Mouse (Mus musculus) hindbrain, embryonic 13.5 days (tissue): ENCODE data around the gene Zfp507. TPM values are rescaled to one million over a fixed set of nuclear protein-coding genes. Genes with fewer than 3 reads are reported as not detected.

Experiments used
- ATAC-seq: fragments of 200-750 bp; cut with Nextera tagmentation; 2 replicates; pipeline ENCODE4 v1.8.0; 2017; ENCODE audit warnings: moderate TSS enrichment; ENCODE audit not compliant: low FRiP score
- H3K27ac ChIP-seq: fragments of 300-500 bp; sonication (generic); 2 replicates; pipeline ENCODE4 v1.5.1; 2015; ENCODE audit warnings: inconsistent platforms, mild to moderate bottlenecking, moderate library complexity
- H3K27me3 ChIP-seq: fragments of 300-500 bp; sonication (generic); 2 replicates; pipeline ENCODE4 v1.6.1; 2015; ENCODE audit warnings: mild to moderate bottlenecking, inconsistent platforms
- H3K36me3 ChIP-seq: fragments of 300-500 bp; sonication (generic); 2 replicates; pipeline ENCODE4 v1.6.1; 2015; ENCODE audit warnings: mild to moderate bottlenecking, inconsistent platforms
- H3K4me1 ChIP-seq: fragments of 300-500 bp; sonication (generic); replicated peaks from 2 replicates; pipeline ENCODE4 v1.6.1; 2015; ENCODE audit warnings: inconsistent platforms
- H3K4me2 ChIP-seq: fragments of 300-500 bp; sonication (generic); 2 replicates; pipeline ENCODE4 v1.6.1; 2015; ENCODE audit warnings: inconsistent platforms, mild to moderate bottlenecking, moderate library complexity
- H3K4me3 ChIP-seq: fragments of 300-500 bp; sonication (generic); 2 replicates; pipeline ENCODE4 v1.5.1; 2015; ENCODE audit warnings: mild to moderate bottlenecking, inconsistent platforms
- H3K9ac ChIP-seq: fragments of 300-500 bp; sonication (generic); 2 replicates; pipeline ENCODE4 v1.6.1; 2015; ENCODE audit warnings: mild to moderate bottlenecking, inconsistent platforms
- H3K9me3 ChIP-seq: fragments of 300-500 bp; sonication (generic); 2 replicates; pipeline ENCODE4 v1.6.1; 2016; ENCODE audit warnings: inconsistent platforms
- WGBS: fragments of 180-500 bp; shearing (Covaris S2); methylation state at CpG from one replicate; pipeline ENCODE4 v1.1.7; 2015; 5-methylcytosine and 5-hydroxymethylcytosine counted together
- polyA plus RNA-seq: library from polyadenylated mRNA; unstranded; fragments of >200 nt; fragmentation: Nextera tagmentation; extraction: Ambion mirVana; gene quantifications from 2 replicates; pipeline ENCODE4 v1.2.1, GENCODE M21; 2015

Gene Zfp507
- polyA plus RNA-seq, 1 experiment from 2014 or later = 18.5 TPM

DNA sequence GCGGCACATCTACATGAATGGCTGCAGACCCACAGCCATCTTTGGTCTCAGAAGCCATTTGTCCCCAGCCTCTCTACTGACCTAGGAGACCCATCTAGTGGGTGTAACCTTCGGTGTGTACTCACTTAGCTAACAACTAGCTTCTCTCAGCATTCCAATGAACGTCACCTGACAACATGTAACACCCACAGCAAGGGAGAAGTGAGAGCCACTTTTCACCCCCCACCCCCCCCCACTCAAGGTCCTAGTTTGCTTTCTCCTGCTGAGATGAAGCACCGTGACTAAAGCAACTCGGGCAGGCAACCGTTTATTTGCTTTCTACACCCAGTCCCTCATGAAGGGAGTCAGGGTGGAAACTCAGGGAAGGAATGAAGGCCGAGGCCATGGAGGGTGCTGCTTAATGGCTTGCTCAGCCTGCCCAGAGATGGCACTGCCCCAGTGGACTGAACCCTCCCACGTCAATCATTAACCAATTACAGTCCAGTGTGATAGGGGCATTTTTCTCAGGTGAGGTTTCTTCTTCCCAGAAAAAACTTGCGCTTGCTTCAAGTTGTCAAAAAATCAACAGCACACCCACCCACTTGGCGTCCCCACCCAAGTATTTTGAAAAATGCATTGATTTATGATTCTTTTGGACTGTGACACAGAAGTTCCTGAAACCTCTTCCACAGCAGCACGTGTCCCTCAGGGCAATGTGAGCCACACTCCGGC, 56.0 kb downstream of the Zfp507 start:
- Histone ChIP-seq H3K4me1 (peaks cover 7% of the 10 kb centered on the region; the same call in 1 of the 2 replicates), H3K36me3 (peaks cover 89% of the 10 kb centered on the region)
- 87% methylated on average over 12 of the region's 12 CpGs for WGBS

DNA sequence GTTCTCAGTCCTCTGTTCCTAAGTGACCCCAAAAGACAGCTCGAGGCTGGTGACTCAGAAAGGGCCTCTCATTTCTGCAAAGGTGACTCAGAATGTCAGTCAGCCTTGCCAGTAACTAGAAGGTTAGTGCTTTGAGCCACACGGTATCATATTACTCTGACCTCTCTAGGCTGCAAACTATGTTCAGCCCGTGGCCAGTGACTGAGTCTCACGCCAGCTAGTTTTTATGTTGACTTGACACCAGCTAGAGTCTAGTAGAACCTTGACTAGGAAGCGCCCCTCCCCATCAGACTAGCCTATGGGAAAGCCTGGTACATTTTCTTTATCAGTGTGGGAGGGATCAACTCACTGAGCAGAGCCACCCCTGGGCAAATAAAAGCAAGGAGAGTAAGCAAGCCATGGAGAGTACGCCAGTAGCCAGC, 57.5 kb downstream of the Zfp507 start:
- no peak for ATAC-seq
- no peak overlapping the region for H3K9ac ChIP-seq
- peaks cover 10% of the 10 kb centered on the region for H3K4me1 ChIP-seq
- no peak overlapping the region for H3K4me3 ChIP-seq
- no peaks in the 10 kb centered on the region for H3K9me3 ChIP-seq
- no peak overlapping the region for H3K27ac ChIP-seq
- H3K36me3 ChIP-seq = peaks cover 84% of the 10 kb centered on the region
- WGBS = 93% methylated on average over 6 of the region's 6 CpGs
- H3K4me2 ChIP-seq = no peak overlapping the region
- H3K27me3 ChIP-seq = no peaks in the 10 kb centered on the region

More for the DNA sequence above, 56.0 kb downstream of the Zfp507 start:
- H3K9me3 ChIP-seq = no peaks in the 10 kb centered on the region
- H3K9ac ChIP-seq = no peak overlapping the region
- no peak for ATAC-seq
- no peak overlapping the region for H3K4me2 ChIP-seq
- no peak overlapping the region for H3K27ac ChIP-seq
- no peaks in the 10 kb centered on the region for H3K27me3 ChIP-seq
- H3K4me3 ChIP-seq = no peak overlapping the region

DNA sequence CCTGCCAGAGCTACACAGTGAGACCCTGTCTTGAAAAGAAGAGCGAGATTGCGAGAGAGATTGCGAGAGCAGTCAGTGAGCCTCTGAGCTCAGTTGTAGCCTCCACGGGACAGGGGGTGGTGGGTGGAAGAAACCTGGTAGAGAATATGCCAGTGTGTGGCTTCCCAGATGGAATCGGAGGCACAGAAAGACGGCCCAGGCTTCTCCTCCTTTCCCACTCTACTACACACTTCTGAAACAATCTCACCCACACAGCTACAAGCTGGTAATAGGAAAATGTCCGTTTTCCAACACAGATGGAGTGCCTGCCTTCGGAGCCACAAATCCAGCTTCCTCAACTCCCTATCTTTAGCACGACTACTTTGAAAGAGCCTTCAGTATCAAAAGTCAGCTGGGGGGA, 58.0 kb downstream of the Zfp507 start:
- no peak overlapping the region for H3K4me3 ChIP-seq
- no peak overlapping the region for H3K27ac ChIP-seq
- H3K9ac ChIP-seq = no peak overlapping the region
- peaks cover 10% of the 10 kb centered on the region for H3K4me1 ChIP-seq
- H3K36me3 ChIP-seq = peaks cover 84% of the 10 kb centered on the region
- H3K9me3 ChIP-seq = no peaks in the 10 kb centered on the region
- no peak overlapping the region for H3K4me2 ChIP-seq
- ATAC-seq = no peak
- 95% methylated on average over 9 of the region's 9 CpGs for WGBS
- no peaks in the 10 kb centered on the region for H3K27me3 ChIP-seq

DNA sequence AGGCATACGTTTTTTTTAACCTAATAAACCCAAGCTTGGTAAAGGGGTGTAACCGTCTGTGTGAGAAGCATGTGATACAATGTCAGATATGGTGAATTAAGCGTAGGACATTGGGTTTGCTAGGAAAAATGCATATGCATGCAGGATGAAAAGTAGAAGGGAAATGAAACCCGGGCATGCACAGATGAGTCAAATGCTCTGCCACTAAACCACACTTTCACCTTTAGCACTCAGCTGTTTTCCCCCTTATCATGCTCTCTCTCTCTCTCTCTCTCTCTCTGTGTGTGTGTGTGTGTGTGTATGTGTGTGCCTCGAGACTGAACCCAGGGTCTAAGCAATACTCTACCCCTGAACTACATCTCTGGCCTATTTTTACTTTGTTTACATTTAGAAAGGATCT, 60.5 kb downstream of the Zfp507 start:
- no peak for ATAC-seq
- Histone ChIP-seq H3K9ac (no peak overlapping the region), H3K27me3 (no peaks in the 10 kb centered on the region), H3K36me3 (peaks cover 82% of the 10 kb centered on the region), H3K9me3 (no peaks in the 10 kb centered on the region), H3K4me3 (no peak overlapping the region), H3K4me2 (no peak overlapping the region), H3K27ac (no peak overlapping the region), H3K4me1 (peaks cover 4% of the 10 kb centered on the region)
- WGBS = 81% methylated on average over 5 of the region's 5 CpGs

DNA sequence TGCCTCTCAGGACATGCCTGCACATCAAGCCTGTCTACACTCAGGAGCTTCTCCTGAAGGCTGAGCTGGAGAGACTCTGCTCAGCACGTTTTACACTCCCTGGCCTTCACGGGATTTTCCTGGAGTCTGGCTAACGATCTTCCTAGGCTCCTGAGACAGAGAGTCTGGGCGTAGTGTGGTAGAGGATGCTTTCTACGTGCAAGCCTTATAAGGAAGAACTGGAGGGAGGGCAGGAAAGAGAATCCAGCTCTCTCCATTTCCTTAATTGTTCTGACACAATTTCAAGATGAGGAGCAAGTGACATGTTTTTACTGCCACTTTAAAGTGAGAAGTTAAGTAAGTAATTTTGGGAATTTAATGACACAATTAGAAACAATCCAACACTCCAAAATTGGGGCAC, 60.9 kb downstream of the Zfp507 start:
- no peak for ATAC-seq
- no peak overlapping the region for H3K9ac ChIP-seq

DNA sequence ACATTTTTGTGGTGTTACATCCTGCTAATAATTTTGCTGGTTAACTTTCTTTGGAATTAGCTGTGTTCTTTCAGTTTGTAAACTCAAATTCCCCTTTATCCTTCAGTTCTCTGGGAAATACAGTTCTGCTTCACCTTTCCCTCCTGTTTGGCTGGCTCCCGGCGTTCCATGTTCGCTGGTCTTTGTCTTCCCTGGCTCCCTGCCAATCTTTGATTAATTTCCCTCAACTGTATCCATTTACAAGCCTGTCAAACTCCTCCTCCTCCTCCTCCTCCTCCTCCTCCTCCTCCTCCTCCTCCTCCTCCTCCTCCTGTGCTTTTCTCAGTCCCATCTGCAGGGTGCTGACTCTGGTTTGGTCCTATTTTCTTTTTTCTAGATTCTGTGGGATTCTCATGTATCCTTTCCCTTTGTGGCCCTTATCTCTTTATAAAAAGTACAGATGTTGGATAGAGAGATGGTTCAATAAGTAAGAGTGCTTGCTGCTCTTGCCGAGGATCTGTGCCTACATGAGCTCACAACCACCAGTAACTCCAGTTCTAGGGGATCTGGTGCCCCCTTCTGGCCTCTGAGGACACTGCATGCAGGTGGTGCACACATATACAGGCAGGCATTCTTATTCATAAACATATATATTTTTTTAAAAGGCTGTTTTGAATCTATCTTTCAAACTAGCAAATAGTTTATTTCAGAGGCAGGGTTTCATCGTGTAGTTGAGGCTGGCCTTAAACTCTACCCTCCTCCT, 62.1 kb downstream of the Zfp507 start:
- H3K27ac ChIP-seq = no peak overlapping the region; the same call in 1 of the 2 replicates
- WGBS = 57% methylated on average over 5 of the region's 5 CpGs

More for the DNA sequence above, 60.9 kb downstream of the Zfp507 start:
- 77% methylated on average over 5 of the region's 5 CpGs for WGBS
- H3K4me3 ChIP-seq = no peak overlapping the region
- peaks cover 3% of the 10 kb centered on the region; the same call in 1 of the 2 replicates for H3K4me1 ChIP-seq
- peak overlapping the region; percentile 8; the same call in 1 of the 2 replicates for H3K27ac ChIP-seq
- H3K4me2 ChIP-seq = no peak overlapping the region
- H3K36me3 ChIP-seq = peaks cover 80% of the 10 kb centered on the region
- H3K9me3 ChIP-seq = no peaks in the 10 kb centered on the region
- no peaks in the 10 kb centered on the region for H3K27me3 ChIP-seq

DNA sequence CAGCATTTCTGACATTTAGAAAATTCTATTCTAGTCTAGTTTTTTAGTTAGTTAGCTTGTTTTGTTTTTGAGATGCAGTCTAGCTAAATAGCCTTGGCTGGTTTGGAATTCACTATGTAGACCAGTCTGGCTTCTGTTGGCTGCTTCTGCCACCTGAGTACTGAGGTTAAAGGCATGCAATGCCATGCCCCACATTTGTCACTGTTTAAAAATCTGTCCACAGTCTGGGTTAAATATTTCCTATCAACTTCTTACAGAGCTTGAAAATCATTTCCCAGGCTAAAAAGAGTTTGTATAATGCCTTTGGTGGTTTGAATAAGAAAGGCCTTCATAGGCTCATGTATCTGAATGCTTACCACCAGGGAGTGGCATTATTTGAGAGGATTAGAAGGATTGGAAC, 63.9 kb downstream of the Zfp507 start:
- Histone ChIP-seq H3K4me2 (no peak overlapping the region), H3K36me3 (peaks cover 58% of the 10 kb centered on the region), H3K9me3 (no peaks in the 10 kb centered on the region), H3K9ac (no peak overlapping the region), H3K4me1 (peaks cover 3% of the 10 kb centered on the region; the same call in 1 of the 2 replicates), H3K27ac (no peak overlapping the region), H3K4me3 (no peak overlapping the region), H3K27me3 (no peaks in the 10 kb centered on the region)
- no peak for ATAC-seq

More for the DNA sequence above, 62.1 kb downstream of the Zfp507 start:
- H3K9me3 ChIP-seq = no peaks in the 10 kb centered on the region
- no peak overlapping the region for H3K4me3 ChIP-seq
- peaks cover 3% of the 10 kb centered on the region; the same call in 1 of the 2 replicates for H3K4me1 ChIP-seq
- peaks cover 72% of the 10 kb centered on the region for H3K36me3 ChIP-seq
- no peak overlapping the region for H3K4me2 ChIP-seq
- no peak overlapping the region for H3K9ac ChIP-seq
- H3K27me3 ChIP-seq = no peaks in the 10 kb centered on the region
- 0 out of 2 replicates have a peak, but pooled peaks have one; percentile 57 for ATAC-seq

DNA sequence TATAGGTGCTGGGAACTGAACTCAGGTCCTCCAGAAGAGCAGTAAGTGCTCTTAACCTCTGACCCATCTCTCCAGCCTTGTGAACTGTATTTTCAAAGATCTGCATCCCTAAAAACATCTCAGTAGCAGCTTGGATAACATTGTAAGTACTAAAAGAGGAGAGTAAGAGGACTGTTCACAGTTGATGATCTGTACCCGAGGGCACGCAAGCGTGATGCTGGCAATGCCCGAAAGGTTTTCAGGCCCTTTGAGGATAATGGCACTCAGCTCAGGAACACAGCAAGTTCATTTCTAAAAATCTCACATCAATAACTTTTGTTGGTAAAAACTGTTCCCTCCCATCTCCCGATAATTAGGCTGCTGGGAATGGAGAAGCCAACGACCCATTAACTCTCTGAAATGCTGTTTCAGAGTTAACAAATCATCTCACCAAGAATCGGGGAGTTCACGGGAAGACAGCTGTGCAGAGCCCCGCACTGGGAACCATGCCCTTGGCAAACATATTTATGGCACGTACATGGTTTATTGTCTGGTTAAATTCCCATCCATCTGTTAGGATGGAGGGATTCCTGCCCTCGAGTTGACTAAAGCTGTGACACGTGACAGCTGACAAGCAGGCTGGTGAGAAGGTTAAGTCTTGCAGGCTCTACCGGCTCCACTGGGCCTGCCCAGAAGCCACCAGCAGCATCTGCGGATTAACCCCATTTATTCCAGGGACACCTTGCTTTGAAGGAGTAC, 69.3 kb downstream of the Zfp507 start:
- Histone ChIP-seq H3K4me3 (no peak overlapping the region), H3K4me1 (peaks cover 17% of the 10 kb centered on the region), H3K27me3 (no peaks in the 10 kb centered on the region), H3K36me3 (peaks cover 34% of the 10 kb centered on the region), H3K27ac (peak overlapping the region; percentile 73), H3K4me2 (no peak overlapping the region), H3K9ac (no peak overlapping the region), H3K9me3 (no peaks in the 10 kb centered on the region; the same call in 1 of the 2 replicates)
- WGBS = 57% methylated on average over 14 of the region's 14 CpGs
- ATAC-seq = peak; percentile 62; the same call in 1 of the 2 replicates

DNA sequence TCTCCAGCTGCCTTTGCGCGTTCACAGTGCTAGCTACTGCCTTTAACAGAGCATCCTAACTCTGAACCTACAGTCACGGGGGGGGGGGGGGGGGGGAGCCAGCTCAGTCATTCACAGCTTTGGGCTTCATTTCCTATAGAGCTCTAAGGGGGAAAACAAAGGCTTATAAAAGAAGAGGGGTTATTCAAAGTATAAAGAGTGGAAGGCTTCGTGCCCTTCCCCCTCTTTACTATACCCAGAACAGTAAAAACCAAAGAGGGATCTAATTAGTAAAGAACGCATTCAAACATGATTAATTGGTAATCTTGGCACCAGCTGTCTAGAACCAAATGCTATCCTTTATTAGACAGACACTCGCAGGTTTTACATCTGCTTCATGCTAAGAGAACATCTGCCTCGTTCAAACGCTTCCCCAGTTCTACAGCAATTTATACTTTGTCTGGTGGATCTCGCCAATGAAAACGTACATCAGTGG, 70.2 kb downstream of the Zfp507 start:
- Histone ChIP-seq H3K9ac (no peak overlapping the region), H3K4me2 (no peak overlapping the region), H3K9me3 (no peaks in the 10 kb centered on the region; the same call in 1 of the 2 replicates), H3K36me3 (peaks cover 34% of the 10 kb centered on the region), H3K4me3 (no peak overlapping the region), H3K27me3 (no peaks in the 10 kb centered on the region), H3K4me1 (peaks cover 17% of the 10 kb centered on the region), H3K27ac (peak overlapping the region; percentile 73)
- peak; percentile 67 for ATAC-seq
- 46% methylated on average over 10 of the region's 10 CpGs for WGBS

DNA sequence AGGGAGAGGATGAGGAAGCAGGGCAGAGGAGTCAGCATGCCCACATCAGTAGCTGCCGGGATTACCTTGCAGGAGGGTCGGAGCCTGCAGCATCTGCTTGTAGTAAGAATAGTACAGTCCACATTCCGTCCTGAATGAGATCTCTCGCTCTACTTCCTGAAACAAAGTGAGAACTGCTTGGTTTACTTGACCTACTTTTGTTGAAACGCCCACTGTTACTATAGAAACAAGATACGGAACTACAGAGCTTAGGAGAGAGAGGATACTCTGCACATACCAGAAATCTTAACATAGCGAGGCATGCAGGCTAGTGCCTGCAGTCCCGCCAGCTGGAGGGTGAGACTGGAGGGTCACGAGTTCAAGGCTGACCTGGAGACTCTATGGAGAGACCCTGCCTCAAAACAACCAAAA, 73.2 kb downstream of the Zfp507 start:
- peaks cover 37% of the 10 kb centered on the region for H3K36me3 ChIP-seq
- ATAC-seq = no peak
- H3K9me3 ChIP-seq = no peaks in the 10 kb centered on the region; the same call in 1 of the 2 replicates
- no peak overlapping the region for H3K27ac ChIP-seq
- WGBS = 88% methylated on average over 9 of the region's 9 CpGs
- H3K4me3 ChIP-seq = no peak overlapping the region
- H3K4me1 ChIP-seq = peaks cover 17% of the 10 kb centered on the region
- no peak overlapping the region for H3K4me2 ChIP-seq
- no peak overlapping the region for H3K9ac ChIP-seq
- H3K27me3 ChIP-seq = no peaks in the 10 kb centered on the region

DNA sequence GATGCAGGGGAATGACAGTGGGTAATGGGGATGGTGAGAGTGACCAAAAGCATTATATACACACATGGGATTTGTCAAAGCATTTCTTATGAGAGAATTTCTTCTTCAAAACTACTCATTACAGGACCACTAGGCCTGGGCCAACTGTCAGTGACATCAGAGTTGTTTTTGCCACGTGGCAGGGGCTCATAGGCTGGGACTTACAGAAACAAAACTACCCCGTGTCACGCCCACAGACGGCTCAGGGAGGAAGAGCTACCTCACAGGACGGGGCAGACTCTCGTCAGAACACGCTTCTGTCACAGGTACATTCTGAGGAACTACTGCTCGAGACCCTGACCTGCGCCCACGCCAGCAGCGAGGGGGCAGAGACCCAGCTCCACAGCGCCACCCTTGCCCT, 74.4 kb downstream of the Zfp507 start:
- Histone ChIP-seq H3K27me3 (no peaks in the 10 kb centered on the region), H3K9me3 (no peaks in the 10 kb centered on the region; the same call in 1 of the 2 replicates), H3K4me1 (peaks cover 12% of the 10 kb centered on the region), H3K9ac (no peak overlapping the region), H3K36me3 (peaks cover 46% of the 10 kb centered on the region), H3K4me3 (no peak overlapping the region), H3K27ac (no peak overlapping the region), H3K4me2 (no peak overlapping the region)
- WGBS = 95% methylated on average over 12 of the region's 12 CpGs
- no peak for ATAC-seq

DNA sequence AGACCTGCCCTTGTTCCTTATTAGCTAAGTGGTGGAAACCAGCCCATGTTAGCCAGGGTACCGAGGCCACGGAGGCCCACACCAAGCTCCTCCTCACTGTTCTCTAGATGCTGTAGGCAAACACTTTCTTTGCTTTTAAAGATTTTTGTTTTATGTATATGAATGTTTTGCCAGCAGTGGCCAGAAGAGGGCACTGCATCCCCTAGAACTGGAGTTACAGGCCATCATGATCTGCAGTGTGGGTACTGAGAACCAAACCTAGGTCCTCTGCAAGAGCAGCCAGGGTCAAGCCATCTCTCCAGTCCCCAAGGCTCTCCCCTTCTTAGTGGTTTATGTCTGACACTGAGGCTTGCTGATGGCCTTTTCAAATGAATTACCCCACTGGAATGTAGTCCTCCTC, 79.8 kb downstream of the Zfp507 start:
- WGBS = 91% methylated on average over 2 of the region's 2 CpGs
- Histone ChIP-seq H3K36me3 (peaks cover 76% of the 10 kb centered on the region), H3K27me3 (no peaks in the 10 kb centered on the region), H3K4me1 (no peaks in the 10 kb centered on the region), H3K9ac (no peak overlapping the region), H3K4me2 (no peak overlapping the region), H3K9me3 (no peaks in the 10 kb centered on the region; the same call in 1 of the 2 replicates), H3K4me3 (no peak overlapping the region), H3K27ac (no peak overlapping the region)
- ATAC-seq = no peak
